Mouse (Mus musculus): ENCODE results near the gene Sf3a2. TPM values are rescaled to one million over a fixed set of nuclear protein-coding genes. Genes with fewer than 3 reads are reported as not detected.

Gene Sf3a2
- polyA plus RNA-seq (2015; fragmentation: Nextera tagmentation; extraction: Ambion mirVana): 67.5 and 71.0 TPM in 2 replicates

DNA sequence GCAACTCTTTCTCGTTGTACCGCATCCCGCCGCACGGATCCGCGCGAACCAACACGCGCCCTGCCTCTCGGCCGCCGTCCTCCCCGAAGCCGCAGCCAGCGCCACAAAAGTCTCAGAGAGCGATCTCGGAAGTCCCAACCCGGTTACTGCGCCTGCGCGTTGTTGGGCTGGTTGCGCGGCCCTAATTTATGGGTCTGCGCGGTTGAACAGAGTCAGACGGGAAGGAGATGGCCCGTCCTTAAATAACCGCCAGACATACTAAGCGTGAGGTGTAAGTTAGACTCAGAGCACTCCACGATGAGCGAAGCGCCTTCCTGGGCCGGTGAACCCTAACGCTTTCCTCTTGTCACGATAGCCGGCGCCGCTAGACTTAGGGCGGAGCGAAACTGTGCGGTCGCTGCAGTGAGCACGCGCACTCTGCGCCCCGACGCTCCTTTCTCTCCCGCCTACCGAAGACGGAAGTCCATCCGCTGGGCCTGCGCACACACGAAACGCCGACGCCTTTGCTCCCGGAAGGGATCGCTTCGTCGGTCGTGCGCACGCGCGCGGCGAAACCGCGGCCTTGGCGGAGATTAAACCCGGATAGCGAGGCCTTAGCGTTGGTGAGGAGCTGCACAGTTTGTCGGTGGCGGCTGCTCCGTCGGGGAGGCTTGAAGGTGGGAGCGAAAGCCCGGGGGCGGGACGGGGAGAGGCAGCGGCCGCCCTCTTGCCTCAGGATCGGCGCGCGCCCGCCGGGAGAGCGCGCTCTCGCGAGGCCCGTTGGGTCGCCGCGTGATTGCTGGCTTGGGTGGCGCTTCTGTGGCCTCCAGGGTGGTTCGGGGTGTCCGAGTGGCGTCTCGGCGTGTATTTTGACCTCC lies at the start of gene Sf3a2, which contains the start of gene Plekhj1:
Gene Sf3a2, plus strand, starts transcription at position 49 of the 857 bp plus-strand sequence.
Gene Plekhj1, minus strand, starts transcription at position 477 of the 857 bp plus-strand sequence.
- H3K4me1 ChIP-seq (replicated peaks): peaks cover 43% of the 10 kb centered on the region
- H3K4me2 ChIP-seq: peak within 1 kb of the TSS; percentile 97
- H3K36me3 ChIP-seq: peaks cover 64% of the 10 kb centered on the region
- peak within 1 kb of the TSS; percentile 93 for H3K27ac ChIP-seq (replicated peaks)
- no peaks in the 10 kb centered on the region for H3K27me3 ChIP-seq
- no peaks in the 10 kb centered on the region for H3K9me3 ChIP-seq
- H3K4me3 ChIP-seq: peak within 1 kb of the TSS; percentile 79
- peak; percentile 94 for ATAC-seq (ENCODE audit: low read depth)
- peak within 1 kb of the TSS; percentile 89 for H3K9ac ChIP-seq
- WGBS: under 1% methylated on average over 104 of the region's 104 CpGs

DNA sequence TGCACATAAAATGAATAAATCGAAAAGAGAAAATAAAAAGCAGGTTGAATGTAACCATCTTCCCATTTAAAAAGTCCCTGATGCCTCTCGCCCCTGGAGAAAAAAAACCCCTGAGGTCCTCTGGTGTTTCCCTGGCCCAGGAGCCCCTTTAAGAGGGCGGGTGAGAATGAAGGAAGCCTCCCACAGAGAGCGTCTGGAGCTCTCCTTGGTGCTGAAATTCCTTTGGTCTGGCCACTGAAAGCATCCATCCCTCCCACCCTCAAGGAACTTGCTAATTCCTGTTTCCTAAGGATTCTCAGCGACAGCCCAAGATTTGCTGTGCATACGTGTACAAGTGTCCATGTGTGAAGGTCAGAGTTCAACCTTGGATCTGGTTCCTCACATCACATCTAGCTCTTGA lies 49.4 kb upstream of the Sf3a2 start:
- Histone ChIP-seq H3K27me3 (peaks cover 7% of the 10 kb centered on the region; the same call in 1 of the 2 replicates), H3K4me3 (no peak overlapping the region), H3K9me3 (no peaks in the 10 kb centered on the region), H3K36me3 (no peaks in the 10 kb centered on the region), H3K4me1 (replicated peaks) (peaks cover 14% of the 10 kb centered on the region), H3K4me2 (no peak overlapping the region), H3K9ac (0 out of 2 replicates have a peak overlapping the region, but pooled peaks have one; percentile 3), H3K27ac (replicated peaks) (no peak overlapping the region)
- 18% methylated on average over 6 of the region's 6 CpGs for WGBS
- ATAC-seq (ENCODE audit: low read depth): no peak

DNA sequence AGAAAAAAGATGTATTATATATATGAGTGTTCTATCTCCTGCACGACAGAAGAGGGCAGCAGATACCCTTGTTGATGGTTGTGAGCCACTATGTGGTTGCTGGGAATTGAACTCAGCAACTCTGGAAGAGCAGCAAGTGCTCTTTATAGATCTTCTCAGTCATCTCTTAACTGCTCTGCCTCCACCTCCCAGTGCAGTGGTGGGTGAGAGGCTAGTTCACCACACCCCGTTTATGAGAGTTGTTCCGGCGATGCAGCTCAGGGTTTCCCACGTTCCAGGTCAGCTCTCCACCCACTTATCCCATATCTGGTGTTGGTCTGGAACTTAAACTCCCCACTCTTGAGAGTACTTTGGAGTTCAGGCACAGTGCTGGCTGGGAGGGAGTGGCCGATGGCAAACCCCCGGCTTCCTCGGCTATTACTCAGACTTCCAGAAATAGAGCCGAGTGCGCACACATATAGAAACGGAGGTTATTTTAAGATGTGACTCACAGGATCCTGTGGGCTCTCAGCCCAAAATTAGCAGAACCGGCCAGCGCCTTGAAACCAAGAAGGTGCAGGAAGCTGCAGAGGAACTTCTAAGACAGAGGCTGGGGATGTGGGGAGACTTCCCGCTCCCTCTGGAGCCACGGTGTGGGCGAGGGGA lies 46.7 kb upstream of the Sf3a2 start:
- H3K9me3 ChIP-seq: no peaks in the 10 kb centered on the region
- no peak for ATAC-seq (ENCODE audit: low read depth)
- peak overlapping the region; percentile 13 for H3K4me3 ChIP-seq
- H3K27me3 ChIP-seq: peaks cover 4% of the 10 kb centered on the region; the same call in 1 of the 2 replicates
- peak overlapping the region; percentile 48; the same call in 1 of the 2 replicates for H3K9ac ChIP-seq
- 0 out of 2 replicates have a peak overlapping the region, but pooled peaks have one; percentile 42 for H3K27ac ChIP-seq (replicated peaks)
- H3K4me1 ChIP-seq (replicated peaks): peaks cover 26% of the 10 kb centered on the region
- H3K4me2 ChIP-seq: peak overlapping the region; percentile 44
- 14% methylated on average over 16 of the region's 16 CpGs for WGBS
- H3K36me3 ChIP-seq: no peaks in the 10 kb centered on the region

DNA sequence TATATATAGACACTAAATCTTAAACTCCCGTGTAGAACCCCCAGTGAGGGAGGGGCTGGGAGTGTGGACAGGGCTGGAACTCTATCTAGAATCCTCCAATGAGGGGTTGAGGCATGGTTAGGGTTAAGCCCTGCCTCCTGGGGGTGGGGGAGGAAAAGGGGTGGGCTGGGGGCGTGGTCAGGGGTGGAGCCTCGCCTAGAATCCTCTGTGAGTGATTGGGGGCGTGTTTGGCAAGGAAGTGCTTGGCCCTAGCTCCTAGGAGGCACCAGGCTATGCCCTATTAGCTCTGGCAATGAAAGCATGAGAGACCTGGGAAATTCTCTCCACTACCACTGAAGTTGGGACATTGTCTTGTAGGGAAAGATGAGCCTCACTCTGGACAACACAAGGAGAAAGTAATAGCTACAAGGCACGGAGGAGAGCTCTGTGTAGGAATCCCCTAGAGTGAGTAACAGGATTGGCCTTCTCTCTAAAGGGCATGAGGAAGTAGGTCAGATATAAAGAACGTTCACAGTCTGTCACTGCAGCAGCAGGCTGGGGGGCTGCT lies 45.8 kb upstream of the Sf3a2 start:
- Histone ChIP-seq H3K4me2 (peak overlapping the region; percentile 44), H3K27ac (replicated peaks) (0 out of 2 replicates have a peak overlapping the region, but pooled peaks have one; percentile 42), H3K36me3 (no peaks in the 10 kb centered on the region), H3K27me3 (no peaks in the 10 kb centered on the region), H3K4me1 (replicated peaks) (peaks cover 35% of the 10 kb centered on the region), H3K9me3 (no peaks in the 10 kb centered on the region), H3K4me3 (peak overlapping the region; percentile 13), H3K9ac (no peak overlapping the region)
- ATAC-seq (ENCODE audit: low read depth): no peak; the same call in 1 of the 2 replicates
- WGBS: 6% methylated on average over 6 of the region's 6 CpGs

DNA sequence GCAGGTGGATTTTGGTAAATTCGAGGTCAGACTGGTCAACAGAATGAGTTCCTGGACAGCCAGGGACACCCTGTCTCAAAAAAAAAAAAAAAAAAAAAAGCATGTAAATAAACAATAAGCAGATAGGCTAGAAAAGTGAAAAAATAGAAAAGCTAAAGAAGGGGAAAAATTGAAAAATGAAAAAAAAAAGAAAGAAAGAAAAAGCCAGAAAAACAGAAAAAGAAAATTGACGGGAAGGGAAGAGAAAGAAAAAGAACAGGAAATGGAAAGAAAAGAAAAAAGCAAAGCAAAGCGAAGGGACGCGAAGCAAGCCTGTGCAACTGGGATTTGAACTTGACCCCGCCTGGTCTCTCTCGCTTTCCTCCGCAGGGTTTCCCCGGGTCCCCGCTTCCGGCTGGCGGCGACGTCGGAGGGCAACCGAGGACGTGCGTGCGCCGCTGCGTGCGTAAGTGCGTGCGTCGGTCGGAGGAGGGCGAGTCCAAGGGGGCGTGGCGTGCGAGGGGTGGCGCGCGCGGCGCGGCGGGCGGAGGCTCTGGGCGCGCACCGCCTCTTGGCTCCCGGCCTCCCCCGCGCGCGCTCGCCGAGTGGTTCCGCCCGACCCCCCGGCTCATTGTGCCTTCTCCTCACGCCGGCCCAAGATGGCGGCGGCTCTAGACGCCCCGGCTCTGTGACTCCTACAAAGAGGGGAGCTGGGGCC lies 43.3 kb upstream of the Sf3a2 start, which contains the start of gene Dot1l:
Gene Dot1l, plus strand, starts transcription at position 613 of the 697 bp plus-strand sequence.
- Histone ChIP-seq H3K36me3 (no peaks in the 10 kb centered on the region), H3K4me1 (replicated peaks) (peaks cover 60% of the 10 kb centered on the region), H3K4me3 (peak within 1 kb of the TSS; percentile 57), H3K27ac (replicated peaks) (peak within 1 kb of the TSS; percentile 89), H3K9ac (peak within 1 kb of the TSS; percentile 86), H3K27me3 (no peaks in the 10 kb centered on the region), H3K4me2 (peak within 1 kb of the TSS; percentile 99), H3K9me3 (no peaks in the 10 kb centered on the region)
- WGBS: 2% methylated on average over 56 of the region's 57 CpGs
- peak; percentile 90 for ATAC-seq (ENCODE audit: low read depth)

DNA sequence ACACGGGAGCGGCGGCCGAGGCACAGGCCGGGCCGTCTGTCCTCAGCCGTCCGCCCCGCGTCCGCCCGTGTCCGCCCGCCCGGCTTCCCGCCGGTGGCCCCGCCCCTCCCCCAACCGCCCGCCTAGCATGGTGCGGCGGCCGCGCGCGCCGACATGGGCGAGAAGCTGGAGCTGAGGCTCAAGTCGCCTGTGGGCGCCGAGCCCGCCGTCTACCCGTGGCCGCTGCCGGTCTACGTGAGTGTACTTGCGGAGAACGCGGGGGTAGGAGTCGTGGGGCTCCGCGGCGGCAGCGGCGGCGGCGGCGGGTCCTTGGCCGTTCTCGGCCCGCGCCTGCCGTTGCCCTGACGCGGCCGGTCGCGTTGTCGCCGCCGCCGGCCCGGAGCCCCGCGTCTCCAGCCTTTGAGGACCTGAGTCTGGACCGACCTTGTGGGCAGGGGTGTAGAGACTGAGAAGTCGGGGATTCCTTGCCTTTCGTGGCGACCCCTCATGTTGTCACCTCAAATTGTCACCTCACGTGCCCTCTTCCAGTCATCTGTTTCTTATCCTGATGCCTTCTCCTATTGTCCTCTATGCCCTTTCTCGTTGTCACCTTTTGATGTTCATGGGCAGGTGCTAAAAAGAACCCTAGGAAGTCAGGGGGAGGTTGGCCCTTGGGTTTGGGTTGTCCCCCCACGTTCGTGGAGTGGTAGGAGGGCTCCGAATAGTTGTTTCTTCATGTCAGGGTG lies 42.5 kb upstream of the Sf3a2 start:
- under 1% methylated on average over 65 of the region's 75 CpGs for WGBS
- H3K9ac ChIP-seq: peak overlapping the region; percentile 86
- H3K9me3 ChIP-seq: no peaks in the 10 kb centered on the region
- no peaks in the 10 kb centered on the region for H3K27me3 ChIP-seq
- peaks cover 67% of the 10 kb centered on the region for H3K4me1 ChIP-seq (replicated peaks)
- peak overlapping the region; percentile 89 for H3K27ac ChIP-seq (replicated peaks)
- peak overlapping the region; percentile 57 for H3K4me3 ChIP-seq
- H3K4me2 ChIP-seq: peak overlapping the region; percentile 99
- H3K36me3 ChIP-seq: no peaks in the 10 kb centered on the region
- peak; percentile 47 for ATAC-seq (ENCODE audit: low read depth)

DNA sequence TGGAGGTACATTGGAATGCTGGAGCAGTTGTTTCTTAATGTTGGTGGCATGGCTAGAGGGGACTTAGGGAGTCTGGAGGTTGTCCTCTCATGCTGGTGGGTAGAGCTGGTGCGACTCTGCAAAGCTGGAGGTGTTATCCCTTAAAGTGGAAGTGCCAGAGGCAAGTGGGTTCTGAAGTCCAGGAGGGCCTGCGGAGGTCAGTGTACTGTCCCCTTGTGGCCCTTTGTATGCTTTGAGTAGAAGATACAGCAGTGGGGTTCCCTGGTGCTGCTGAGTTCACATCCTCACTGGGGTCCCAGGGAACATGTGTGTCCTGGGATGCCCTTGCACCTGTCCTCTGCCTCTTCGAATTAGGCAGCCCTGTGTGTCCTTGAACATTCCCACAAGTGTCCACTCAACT lies 41.9 kb upstream of the Sf3a2 start:
- Histone ChIP-seq H3K9me3 (no peaks in the 10 kb centered on the region), H3K9ac (peak overlapping the region; percentile 86), H3K4me2 (peak overlapping the region; percentile 99), H3K4me3 (peak overlapping the region; percentile 57), H3K36me3 (no peaks in the 10 kb centered on the region), H3K27ac (replicated peaks) (no peak overlapping the region), H3K27me3 (no peaks in the 10 kb centered on the region), H3K4me1 (replicated peaks) (peaks cover 73% of the 10 kb centered on the region)
- 24% methylated on average over 3 of the region's 3 CpGs for WGBS
- ATAC-seq (ENCODE audit: low read depth): no peak

DNA sequence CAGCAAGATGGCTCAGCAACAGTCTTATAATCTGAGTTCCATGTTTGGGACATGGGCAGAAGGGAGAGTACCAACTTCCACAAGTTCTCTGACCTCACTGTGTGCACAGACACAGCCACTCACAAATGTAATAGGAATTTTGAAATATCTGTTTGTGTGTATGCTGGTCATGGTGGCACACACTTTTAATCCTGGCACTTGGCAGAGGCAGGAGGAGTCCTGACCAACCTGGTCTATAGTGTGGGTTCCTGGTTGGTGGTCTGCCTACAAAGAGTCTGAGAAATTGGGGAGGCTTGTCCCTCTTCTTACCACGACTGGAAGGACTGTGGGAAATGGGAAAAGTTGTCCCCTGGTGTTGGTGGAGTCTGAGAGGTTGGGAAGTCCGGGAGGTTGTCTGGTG lies 41.5 kb upstream of the Sf3a2 start:
- Histone ChIP-seq H3K4me1 (replicated peaks) (peaks cover 74% of the 10 kb centered on the region), H3K9ac (peak overlapping the region; percentile 86), H3K4me3 (peak overlapping the region; percentile 57), H3K27me3 (no peaks in the 10 kb centered on the region), H3K36me3 (no peaks in the 10 kb centered on the region), H3K27ac (replicated peaks) (no peak overlapping the region), H3K9me3 (no peaks in the 10 kb centered on the region), H3K4me2 (peak overlapping the region; percentile 99)
- WGBS: 62% methylated on average over 2 of the region's 2 CpGs
- no peak for ATAC-seq (ENCODE audit: low read depth)

DNA sequence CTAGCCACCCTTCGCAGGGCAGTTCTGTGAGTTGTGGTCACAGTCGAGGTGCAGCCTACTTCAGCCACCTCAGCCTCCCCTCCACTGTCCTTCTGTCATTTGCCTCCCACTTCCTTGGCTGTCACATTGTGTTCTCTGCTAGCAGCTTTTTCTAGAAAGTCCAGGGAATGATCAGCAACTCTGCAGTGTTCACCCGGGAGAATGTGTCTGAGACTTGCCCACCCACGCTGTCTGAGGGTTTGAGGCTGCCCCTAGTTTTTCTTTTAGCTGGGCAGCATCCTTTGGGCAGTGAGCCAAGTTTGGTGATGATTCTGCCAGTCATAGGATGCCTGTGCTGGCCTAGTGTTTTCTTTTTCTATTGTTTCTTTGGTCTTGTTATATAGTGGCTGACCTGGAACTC lies 41.0 kb upstream of the Sf3a2 start:
- H3K27ac ChIP-seq (replicated peaks): no peak overlapping the region
- peak overlapping the region; percentile 57 for H3K4me3 ChIP-seq
- H3K9me3 ChIP-seq: no peaks in the 10 kb centered on the region
- H3K4me2 ChIP-seq: peak overlapping the region; percentile 99
- peaks cover 73% of the 10 kb centered on the region for H3K4me1 ChIP-seq (replicated peaks)
- H3K27me3 ChIP-seq: no peaks in the 10 kb centered on the region
- H3K36me3 ChIP-seq: no peaks in the 10 kb centered on the region
- 72% methylated on average over 4 of the region's 4 CpGs for WGBS
- ATAC-seq (ENCODE audit: low read depth): no peak
- H3K9ac ChIP-seq: peak overlapping the region; percentile 86

DNA sequence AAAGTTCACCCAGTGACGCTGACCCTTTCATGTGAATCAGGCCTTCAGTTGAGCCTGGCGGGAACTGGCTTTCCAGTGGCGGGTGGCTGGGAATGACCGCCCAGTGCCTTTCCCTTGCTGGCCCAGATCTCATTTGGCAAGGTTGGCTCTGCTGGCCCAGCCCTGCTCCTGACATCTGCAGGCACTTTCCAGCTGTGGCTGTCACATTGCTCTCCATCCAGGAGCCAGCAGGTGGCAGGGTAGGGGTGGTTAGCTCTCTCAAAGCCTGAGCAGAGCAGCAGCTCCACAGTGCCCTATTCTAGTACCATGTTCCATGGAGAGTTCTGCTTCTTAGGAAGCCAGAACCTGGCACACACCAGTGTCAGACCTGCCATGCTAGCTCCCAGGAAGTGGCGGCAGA lies 40.3 kb upstream of the Sf3a2 start:
- H3K27ac ChIP-seq (replicated peaks): 0 out of 2 replicates have a peak overlapping the region, but pooled peaks have one; percentile 49
- ATAC-seq (ENCODE audit: low read depth): no peak
- no peak overlapping the region for H3K4me3 ChIP-seq
- H3K4me1 ChIP-seq (replicated peaks): peaks cover 67% of the 10 kb centered on the region
- peak overlapping the region; percentile 99; the same call in 1 of the 2 replicates for H3K4me2 ChIP-seq
- H3K36me3 ChIP-seq: no peaks in the 10 kb centered on the region
- H3K27me3 ChIP-seq: no peaks in the 10 kb centered on the region
- no peaks in the 10 kb centered on the region for H3K9me3 ChIP-seq
- peak overlapping the region; percentile 22; the same call in 1 of the 2 replicates for H3K9ac ChIP-seq
- 57% methylated on average over 5 of the region's 5 CpGs for WGBS

DNA sequence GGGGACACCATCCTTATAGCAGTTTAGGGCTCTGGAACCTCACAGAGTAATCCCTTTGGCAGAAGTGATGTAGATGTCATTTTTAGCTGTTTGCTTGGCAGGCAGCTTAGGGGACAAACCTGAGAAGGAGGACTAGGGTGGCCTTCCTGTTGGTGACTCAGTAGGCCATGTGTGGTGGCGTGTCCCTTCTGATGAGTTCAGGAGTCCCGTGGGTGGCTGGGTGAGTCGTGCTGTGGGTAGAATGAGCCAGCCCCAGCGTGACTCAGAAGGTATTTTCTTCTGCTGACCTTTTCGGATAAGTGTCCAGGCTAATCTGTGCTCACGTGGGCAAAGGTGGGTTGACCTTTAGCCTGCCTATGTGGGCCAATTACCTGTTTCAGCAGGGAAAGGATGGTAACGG lies 39.3 kb upstream of the Sf3a2 start:
- H3K9me3 ChIP-seq: no peaks in the 10 kb centered on the region
- 82% methylated on average over 7 of the region's 7 CpGs for WGBS
- no peaks in the 10 kb centered on the region for H3K36me3 ChIP-seq
- H3K4me3 ChIP-seq: no peak overlapping the region
- no peak overlapping the region for H3K9ac ChIP-seq
- no peak overlapping the region for H3K27ac ChIP-seq (replicated peaks)
- no peaks in the 10 kb centered on the region for H3K27me3 ChIP-seq
- H3K4me1 ChIP-seq (replicated peaks): peaks cover 73% of the 10 kb centered on the region
- no peak overlapping the region for H3K4me2 ChIP-seq
- ATAC-seq (ENCODE audit: low read depth): no peak
